Mouse (Mus musculus): ENCODE results near the gene Arid1b. TPM values are rescaled to one million over a fixed set of nuclear protein-coding genes. Genes with fewer than 3 reads are reported as not detected.

Arid1b gene
- total and polyA plus RNA-seq, 3 experiments, result 11.6 to 49.1 (median 32.4) TPM

- Histone ChIP-seq H3K4me3 (ENCODE audit: low read depth, low read length) (no peak overlapping the region), H3K36me3 (replicated peaks) (peaks cover 22% of the 10 kb centered on the region), H3K27me3 (ENCODE audit: insufficient read depth, low read length) (no peaks in the 10 kb centered on the region), H3K4me1 (ENCODE audit: insufficient read depth, low read depth, low read length) (peaks cover 4% of the 10 kb centered on the region), H3K9me3 (replicated peaks) (no peaks in the 10 kb centered on the region)
- DNase-seq (ENCODE audit: low spot score) (no peak), ATAC-seq (ENCODE audit: extremely low read depth, insufficient number of reproducible peaks, low FRiP score, poor library complexity, severe bottlenecking) (no peak)
- TF ChIP-seq POLR2AphosphoS5 (IDR thresholded peaks at IDR 0.05; ENCODE audit: insufficient replicate concordance, low read depth, low read length), result no peak
- no peak for TF ChIP-seq TAL1 (conservative IDR thresholded peaks at IDR 0.05; ENCODE audit: low read depth, low read length)
- TF ChIP-seq GATA2 (IDR thresholded peaks at IDR 0.05; ENCODE audit: borderline replicate concordance, low read depth, low read length), result no peak
- no peak for TF ChIP-seq GATA1 (IDR thresholded peaks at IDR 0.05; ENCODE audit: borderline replicate concordance, low read length)
Measured at GRCm38 (mm10) chr17:5196508-5196907, 202.4 kb downstream of the Arid1b start.

GRCm38 (mm10) chr17:5197083-5197482, 203.0 kb downstream of the Arid1b start:
- H3K27me3 ChIP-seq (ENCODE audit: insufficient read depth, low read length), result no peaks in the 10 kb centered on the region
- no peak overlapping the region for H3K4me3 ChIP-seq (ENCODE audit: low read depth, low read length)
- TF ChIP-seq POLR2AphosphoS5 (IDR thresholded peaks at IDR 0.05; ENCODE audit: insufficient replicate concordance, low read depth, low read length) (no peak), CTCF (IDR thresholded peaks at IDR 0.05; ENCODE audit: low read depth, low read length) (no peak), GATA2 (IDR thresholded peaks at IDR 0.05; ENCODE audit: borderline replicate concordance, low read depth, low read length) (no peak), GATA1 (IDR thresholded peaks at IDR 0.05; ENCODE audit: borderline replicate concordance, low read length) (no peak), TAL1 (conservative IDR thresholded peaks at IDR 0.05; ENCODE audit: low read depth, low read length) (no peak)
- ATAC-seq (ENCODE audit: extremely low read depth, insufficient number of reproducible peaks, low FRiP score, poor library complexity, severe bottlenecking) (no peak), DNase-seq (ENCODE audit: low spot score) (no peak)
- H3K4me1 ChIP-seq (ENCODE audit: insufficient read depth, low read depth, low read length), result peaks cover 2% of the 10 kb centered on the region; the same call in 1 of the 2 replicates
- no peaks in the 10 kb centered on the region for H3K9me3 ChIP-seq (replicated peaks)
- peaks cover 22% of the 10 kb centered on the region for H3K36me3 ChIP-seq (replicated peaks)

DNA sequence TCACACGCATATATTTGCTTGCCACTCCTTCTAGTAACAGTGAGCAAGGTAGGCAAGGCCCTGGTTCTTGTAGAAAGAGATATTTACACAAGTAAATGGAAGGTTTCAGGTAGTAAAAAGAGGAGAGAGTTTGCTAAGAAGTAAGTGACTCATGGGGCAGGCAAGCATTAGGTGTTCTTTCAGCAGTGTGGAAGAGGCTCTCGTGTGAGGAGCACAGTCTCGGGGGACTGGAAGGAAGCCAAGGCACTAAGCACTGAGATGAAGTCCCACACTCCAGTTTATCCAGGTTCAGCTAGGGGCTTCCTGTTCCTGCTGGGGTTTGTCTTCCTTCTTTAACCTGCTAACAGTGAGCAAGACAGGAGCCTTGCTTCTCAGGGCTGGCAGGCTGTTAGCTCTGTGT, 203.6 kb downstream of the Arid1b start:
- ATAC-seq (ENCODE audit: extremely low read depth, insufficient number of reproducible peaks, low FRiP score, poor library complexity, severe bottlenecking), result no peak
- TF ChIP-seq POLR2AphosphoS5 (IDR thresholded peaks at IDR 0.05; ENCODE audit: insufficient replicate concordance, low read depth, low read length), result no peak
- TF ChIP-seq GATA2 (IDR thresholded peaks at IDR 0.05; ENCODE audit: borderline replicate concordance, low read depth, low read length), result no peak
- TF ChIP-seq TAL1 (conservative IDR thresholded peaks at IDR 0.05; ENCODE audit: low read depth, low read length), result no peak
- TF ChIP-seq GATA1 (IDR thresholded peaks at IDR 0.05; ENCODE audit: borderline replicate concordance, low read length), result no peak
- no peak for TF ChIP-seq CTCF (IDR thresholded peaks at IDR 0.05; ENCODE audit: low read depth, low read length)
- Histone ChIP-seq H3K4me3 (ENCODE audit: low read depth, low read length) (no peak overlapping the region), H3K4me1 (ENCODE audit: insufficient read depth, low read depth, low read length) (peaks cover 2% of the 10 kb centered on the region; the same call in 1 of the 2 replicates), H3K9me3 (replicated peaks) (no peaks in the 10 kb centered on the region), H3K36me3 (replicated peaks) (peaks cover 22% of the 10 kb centered on the region), H3K27me3 (ENCODE audit: insufficient read depth, low read length) (no peaks in the 10 kb centered on the region)
- no peak for DNase-seq (ENCODE audit: low spot score)

GRCm38 (mm10) chr17:5198252-5198651, 204.1 kb downstream of the Arid1b start:
- ATAC-seq (ENCODE audit: extremely low read depth, insufficient number of reproducible peaks, low FRiP score, poor library complexity, severe bottlenecking) (no peak), DNase-seq (ENCODE audit: low spot score) (no peak)
- no peak overlapping the region for H3K4me3 ChIP-seq (ENCODE audit: low read depth, low read length)
- TF ChIP-seq GATA1 (IDR thresholded peaks at IDR 0.05; ENCODE audit: borderline replicate concordance, low read length) (no peak), POLR2AphosphoS5 (IDR thresholded peaks at IDR 0.05; ENCODE audit: insufficient replicate concordance, low read depth, low read length) (no peak), TAL1 (conservative IDR thresholded peaks at IDR 0.05; ENCODE audit: low read depth, low read length) (no peak)
- H3K36me3 ChIP-seq (replicated peaks), result peaks cover 22% of the 10 kb centered on the region
- no peaks in the 10 kb centered on the region for H3K9me3 ChIP-seq (replicated peaks)
- no peaks in the 10 kb centered on the region for H3K27me3 ChIP-seq (ENCODE audit: insufficient read depth, low read length)
- peaks cover 2% of the 10 kb centered on the region; the same call in 1 of the 2 replicates for H3K4me1 ChIP-seq (ENCODE audit: insufficient read depth, low read depth, low read length)

DNA sequence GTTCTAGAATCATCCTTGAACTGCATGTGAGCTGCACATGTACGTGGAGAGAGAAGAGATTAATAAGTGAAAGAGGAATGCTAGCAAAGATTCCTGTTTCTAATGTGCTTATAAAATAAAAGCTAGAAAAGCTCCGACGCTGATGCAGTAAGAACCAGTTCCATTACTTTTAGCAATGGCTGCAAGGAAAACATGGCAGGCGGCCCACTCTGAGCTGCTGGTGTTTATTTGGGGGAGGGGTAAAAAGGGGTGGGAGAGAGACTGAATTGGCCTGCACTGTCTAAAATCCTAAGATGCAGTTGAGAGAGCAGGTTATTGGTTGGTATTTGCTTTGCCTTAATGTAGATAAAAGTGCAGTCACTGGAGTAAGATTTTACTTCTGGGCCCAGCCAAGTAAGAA, 204.7 kb downstream of the Arid1b start:
- Histone ChIP-seq H3K4me1 (ENCODE audit: insufficient read depth, low read depth, low read length) (peaks cover 2% of the 10 kb centered on the region; the same call in 1 of the 2 replicates), H3K4me3 (ENCODE audit: low read depth, low read length) (no peak overlapping the region), H3K9me3 (replicated peaks) (no peaks in the 10 kb centered on the region), H3K27me3 (ENCODE audit: insufficient read depth, low read length) (no peaks in the 10 kb centered on the region), H3K36me3 (replicated peaks) (peaks cover 26% of the 10 kb centered on the region)
- TF ChIP-seq GATA1 (IDR thresholded peaks at IDR 0.05; ENCODE audit: borderline replicate concordance, low read length) (no peak), POLR2AphosphoS5 (IDR thresholded peaks at IDR 0.05; ENCODE audit: insufficient replicate concordance, low read depth, low read length) (no peak), GATA2 (IDR thresholded peaks at IDR 0.05; ENCODE audit: borderline replicate concordance, low read depth, low read length) (no peak), CTCF (IDR thresholded peaks at IDR 0.05; ENCODE audit: low read depth, low read length) (no peak)
- no peak for ATAC-seq (ENCODE audit: extremely low read depth, insufficient number of reproducible peaks, low FRiP score, poor library complexity, severe bottlenecking)
- no peak for DNase-seq (ENCODE audit: low spot score)

DNA sequence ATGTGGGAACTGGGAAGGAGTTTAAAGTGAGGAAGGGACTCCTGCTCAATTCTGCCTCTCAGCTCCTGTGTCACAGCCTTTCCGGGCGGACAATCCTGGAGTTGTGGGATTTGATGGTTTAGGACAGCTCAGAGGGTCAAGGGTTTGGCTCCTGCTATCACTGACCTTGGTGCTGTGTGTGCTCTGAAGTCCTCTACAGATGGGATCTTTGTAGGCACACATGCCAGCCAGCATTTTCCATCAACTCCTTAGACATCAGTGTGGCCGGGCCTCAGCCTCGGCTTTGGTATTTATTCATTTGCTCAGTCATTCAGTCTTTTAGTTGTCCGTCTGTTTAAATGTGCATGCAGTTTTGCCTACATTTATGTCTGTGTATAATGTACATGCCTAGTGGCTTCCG, 206.5 kb downstream of the Arid1b start:
- peaks cover 4% of the 10 kb centered on the region; the same call in 1 of the 2 replicates for H3K4me1 ChIP-seq (ENCODE audit: insufficient read depth, low read depth, low read length)

More for the DNA sequence above, 206.5 kb downstream of the Arid1b start:
- ATAC-seq (ENCODE audit: extremely low read depth, insufficient number of reproducible peaks, low FRiP score, poor library complexity, severe bottlenecking), result no peak
- Histone ChIP-seq H3K27me3 (ENCODE audit: insufficient read depth, low read length) (no peaks in the 10 kb centered on the region), H3K4me3 (ENCODE audit: low read depth, low read length) (no peak overlapping the region), H3K36me3 (replicated peaks) (peaks cover 24% of the 10 kb centered on the region), H3K9me3 (replicated peaks) (no peaks in the 10 kb centered on the region)
- TF ChIP-seq TAL1 (conservative IDR thresholded peaks at IDR 0.05; ENCODE audit: low read depth, low read length) (no peak), GATA1 (IDR thresholded peaks at IDR 0.05; ENCODE audit: borderline replicate concordance, low read length) (no peak), CTCF (IDR thresholded peaks at IDR 0.05; ENCODE audit: low read depth, low read length) (no peak)
- DNase-seq (ENCODE audit: low spot score), result no peak
